Comparison of ENCODE assay signal across 20 mouse cellular contexts in genomic region chr1:131687739-131688138, GRCm38 (mm10). TPM values are rescaled to one million over a fixed set of nuclear protein-coding genes. Genes with fewer than 3 reads are reported as not detected.
"Had no signal": no experiment of that assay in that cellular context is flagged by ENCODE, and none has a peak within 500 bp of the region (broad histone marks: within the 10 kb centered on the region; RNA-seq: fewer than 3 reads in every experiment).

No protein-coding gene starts in this region.

- H3K36me3 ChIP-seq: lung, embryonic 15.5 days; midbrain, embryonic 10.5 days; midbrain, embryonic 12.5 days; neural tube, embryonic 13.5 days; neural tube, embryonic 15.5 days had no signal

- H3K4me1 ChIP-seq: lung, embryonic 15.5 days; midbrain, embryonic 10.5 days; midbrain, embryonic 12.5 days; neural tube, embryonic 13.5 days; neural tube, embryonic 15.5 days had no signal

- DNase-seq: midbrain, embryonic 14.5 days; retina, postnatal 1 day; right cerebral cortex, adult 18-20 months; right cerebral cortex, postnatal 25 days; right cerebral cortex, postnatal 4 days; spleen, adult 18-20 months; thymus, adult 18-20 months; thymus, postnatal 14 days; thymus, postnatal 36 days had no signal

- H3K27ac ChIP-seq: lung, embryonic 15.5 days; midbrain, embryonic 10.5 days; midbrain, embryonic 12.5 days; neural tube, embryonic 13.5 days; neural tube, embryonic 15.5 days had no signal

- H3K9me3 ChIP-seq: lung, embryonic 15.5 days; midbrain, embryonic 10.5 days; midbrain, embryonic 12.5 days; neural tube, embryonic 13.5 days; neural tube, embryonic 15.5 days had no signal

- H3K27me3 ChIP-seq: lung, embryonic 15.5 days; midbrain, embryonic 12.5 days; neural tube, embryonic 13.5 days; neural tube, embryonic 15.5 days had no signal

- H3K4me3 ChIP-seq: lung, embryonic 15.5 days; midbrain, embryonic 10.5 days; midbrain, embryonic 12.5 days; neural tube, embryonic 13.5 days; neural tube, embryonic 15.5 days had no signal

- H3K4me2 ChIP-seq: lung, embryonic 15.5 days; midbrain, embryonic 12.5 days; neural tube, embryonic 13.5 days; neural tube, embryonic 15.5 days had no signal

- ATAC-seq: liver, postnatal 0 days; midbrain, embryonic 16.5 days had no signal

- H3K9ac ChIP-seq: liver, postnatal 0 days; lung, embryonic 15.5 days; midbrain, embryonic 12.5 days; neural tube, embryonic 13.5 days; neural tube, embryonic 15.5 days had no signal

RNA-seq across cellular contexts. Expression of gene Ctse, which starts 49.6 kb away (rescaled TPM):
- polyA plus RNA-seq: midbrain, embryonic 10.5 days; midbrain, embryonic 14.5 days; midbrain, embryonic 16.5 days; myocyte; neural tube, embryonic 13.5 days; neural tube, embryonic 15.5 days had no signal

RNA-seq across cellular contexts. Expression of gene Slc26a9, which starts 56.1 kb away (rescaled TPM):
- total RNA-seq: megakaryocyte-erythroid progenitor cell, adult 5-6 weeks had no signal
- polyA plus RNA-seq: liver, postnatal 0 days; midbrain, embryonic 10.5 days; midbrain, embryonic 12.5 days; myocyte; neural tube, embryonic 11.5 days; neural tube, embryonic 13.5 days; small intestine, adult 2 months had no signal
